Mouse (Mus musculus): Measurements from ENCODE around the gene Mtcl1. TPM values are rescaled to one million over a fixed set of nuclear protein-coding genes. Genes with fewer than 3 reads are reported as not detected.

Mtcl1 gene
- total and polyA plus RNA-seq, 2 experiments from 2014 or later = 0.57 to 5.6 TPM

GRCm38 (mm10) chr17:66419421-66419820, 30.1 kb downstream of the Mtcl1 start:
- no peaks in the 10 kb centered on the region for H3K36me3 ChIP-seq (replicated peaks; ENCODE audit: control insufficient read depth, insufficient read depth, low read length)
- H3K27ac ChIP-seq (ENCODE audit: low read depth) = no peak overlapping the region
- H3K4me3 ChIP-seq (ENCODE audit: low read depth, low read length) = no peak overlapping the region
- 63% methylated on average over 8 of the region's 8 CpGs for WGBS
- H3K27me3 ChIP-seq (ENCODE audit: control insufficient read depth, insufficient read depth, low read length) = no peaks in the 10 kb centered on the region
- no peaks in the 10 kb centered on the region for H3K9me3 ChIP-seq (replicated peaks; ENCODE audit: control insufficient read depth, low read length)
- H3K9ac ChIP-seq (replicated peaks; ENCODE audit: low read depth, low read length) = no peak overlapping the region
- no peak overlapping the region for H3K4me2 ChIP-seq (ENCODE audit: low read depth, low read length)
- ATAC-seq (ENCODE audit: insufficient read depth, low read depth) (no peak), DNase-seq (ENCODE audit: low spot score) (no peak)
- no peaks in the 10 kb centered on the region for H3K4me1 ChIP-seq (ENCODE audit: control insufficient read depth, insufficient read depth)
- TF ChIP-seq CTCF (IDR thresholded peaks at IDR 0.05; ENCODE audit: low read depth) (no peak), EP300 (IDR thresholded peaks at IDR 0.05; ENCODE audit: low read depth) (no peak)

- no peaks in the 10 kb centered on the region for H3K9me3 ChIP-seq (replicated peaks; ENCODE audit: control insufficient read depth, low read length)
- no peaks in the 10 kb centered on the region for H3K4me1 ChIP-seq (ENCODE audit: control insufficient read depth, insufficient read depth)
- H3K4me2 ChIP-seq (ENCODE audit: low read depth, low read length) = no peak overlapping the region
- TF ChIP-seq CTCF (IDR thresholded peaks at IDR 0.05; ENCODE audit: low read depth) (no peak), EP300 (IDR thresholded peaks at IDR 0.05; ENCODE audit: low read depth) (no peak)
- WGBS = 60% methylated on average over 4 of the region's 4 CpGs
- no peak overlapping the region for H3K9ac ChIP-seq (replicated peaks; ENCODE audit: low read depth, low read length)
- H3K4me3 ChIP-seq (ENCODE audit: low read depth, low read length) = no peak overlapping the region
- no peaks in the 10 kb centered on the region for H3K27me3 ChIP-seq (ENCODE audit: control insufficient read depth, insufficient read depth, low read length)
- ATAC-seq (ENCODE audit: insufficient read depth, low read depth) (no peak), DNase-seq (ENCODE audit: low spot score) (no peak)
- no peak overlapping the region for H3K27ac ChIP-seq (ENCODE audit: low read depth)
- H3K36me3 ChIP-seq (replicated peaks; ENCODE audit: control insufficient read depth, insufficient read depth, low read length) = no peaks in the 10 kb centered on the region
Observed at GRCm38 (mm10) chr17:66417748-66418147, 31.8 kb downstream of the Mtcl1 start.

- 75% methylated on average over 5 of the region's 5 CpGs for WGBS
- H3K4me2 ChIP-seq (ENCODE audit: low read depth, low read length) = 0 out of 2 replicates have a peak overlapping the region, but pooled peaks have one; percentile 7
Observed at GRCm38 (mm10) chr17:66417329-66417728, 32.2 kb downstream of the Mtcl1 start.

GRCm38 (mm10) chr17:66416841-66417313, 32.7 kb downstream of the Mtcl1 start:
- Histone ChIP-seq H3K4me1 (ENCODE audit: control insufficient read depth, insufficient read depth) (no peaks in the 10 kb centered on the region), H3K36me3 (replicated peaks; ENCODE audit: control insufficient read depth, insufficient read depth, low read length) (no peaks in the 10 kb centered on the region), H3K4me3 (ENCODE audit: low read depth, low read length) (no peak overlapping the region), H3K27ac (ENCODE audit: low read depth) (no peak overlapping the region), H3K9me3 (replicated peaks; ENCODE audit: control insufficient read depth, low read length) (no peaks in the 10 kb centered on the region), H3K9ac (replicated peaks; ENCODE audit: low read depth, low read length) (no peak overlapping the region), H3K27me3 (ENCODE audit: control insufficient read depth, insufficient read depth, low read length) (no peaks in the 10 kb centered on the region), H3K4me2 (ENCODE audit: low read depth, low read length) (peak overlapping the region; percentile 7; the same call in 1 of the 2 replicates)
- WGBS = 75% methylated on average over 14 of the region's 14 CpGs
- DNase-seq (ENCODE audit: low spot score) (no peak), ATAC-seq (ENCODE audit: insufficient read depth, low read depth) (no peak)
- TF ChIP-seq CTCF (IDR thresholded peaks at IDR 0.05; ENCODE audit: low read depth) = no peak
- no peak for TF ChIP-seq EP300 (IDR thresholded peaks at IDR 0.05; ENCODE audit: low read depth)

More at GRCm38 (mm10) chr17:66417329-66417728, 32.2 kb downstream of the Mtcl1 start:
- ATAC-seq (ENCODE audit: insufficient read depth, low read depth) = no peak
- no peaks in the 10 kb centered on the region for H3K4me1 ChIP-seq (ENCODE audit: control insufficient read depth, insufficient read depth)
- H3K27ac ChIP-seq (ENCODE audit: low read depth) = no peak overlapping the region
- no peaks in the 10 kb centered on the region for H3K27me3 ChIP-seq (ENCODE audit: control insufficient read depth, insufficient read depth, low read length)
- TF ChIP-seq CTCF (IDR thresholded peaks at IDR 0.05; ENCODE audit: low read depth) (no peak), EP300 (IDR thresholded peaks at IDR 0.05; ENCODE audit: low read depth) (no peak)
- H3K9me3 ChIP-seq (replicated peaks; ENCODE audit: control insufficient read depth, low read length) = no peaks in the 10 kb centered on the region
- no peak for DNase-seq (ENCODE audit: low spot score)
- no peak overlapping the region for H3K4me3 ChIP-seq (ENCODE audit: low read depth, low read length)
- H3K9ac ChIP-seq (replicated peaks; ENCODE audit: low read depth, low read length) = no peak overlapping the region
- no peaks in the 10 kb centered on the region for H3K36me3 ChIP-seq (replicated peaks; ENCODE audit: control insufficient read depth, insufficient read depth, low read length)

- TF ChIP-seq CTCF (IDR thresholded peaks at IDR 0.05; ENCODE audit: low read depth) = no peak
- no peak for TF ChIP-seq EP300 (IDR thresholded peaks at IDR 0.05; ENCODE audit: low read depth)
- H3K4me3 ChIP-seq (ENCODE audit: low read depth, low read length) = no peak overlapping the region
- H3K9ac ChIP-seq (replicated peaks; ENCODE audit: low read depth, low read length) = no peak overlapping the region
- H3K27ac ChIP-seq (ENCODE audit: low read depth) = no peak overlapping the region
- no peaks in the 10 kb centered on the region for H3K27me3 ChIP-seq (ENCODE audit: control insufficient read depth, insufficient read depth, low read length)
- H3K4me1 ChIP-seq (ENCODE audit: control insufficient read depth, insufficient read depth) = no peaks in the 10 kb centered on the region
- no peaks in the 10 kb centered on the region for H3K9me3 ChIP-seq (replicated peaks; ENCODE audit: control insufficient read depth, low read length)
- no peak for ATAC-seq (ENCODE audit: insufficient read depth, low read depth)
- no peak for DNase-seq (ENCODE audit: low spot score)
- WGBS = 73% methylated on average over 7 of the region's 7 CpGs
- H3K36me3 ChIP-seq (replicated peaks; ENCODE audit: control insufficient read depth, insufficient read depth, low read length) = no peaks in the 10 kb centered on the region
- no peak overlapping the region for H3K4me2 ChIP-seq (ENCODE audit: low read depth, low read length)
Observed at GRCm38 (mm10) chr17:66416436-66416835, 33.1 kb downstream of the Mtcl1 start.

DNA sequence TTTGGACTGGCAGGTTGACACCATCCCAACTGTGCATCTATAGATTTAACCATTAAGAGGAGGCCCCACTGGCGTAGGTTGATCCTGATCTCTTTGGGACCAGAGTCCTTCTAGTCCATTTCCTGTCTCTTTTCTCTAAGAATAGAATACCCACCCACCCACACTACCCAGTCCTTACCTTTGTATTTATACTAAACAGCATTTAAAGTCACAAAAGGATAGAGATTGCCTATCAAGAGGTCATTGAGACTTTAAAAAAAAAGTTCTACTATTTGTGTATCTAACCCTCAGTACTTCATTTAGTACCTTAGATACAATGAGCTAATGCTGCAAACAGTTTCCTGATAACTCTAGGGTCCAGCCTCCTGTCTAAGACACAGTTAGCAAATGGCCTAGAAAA, 35.2 kb downstream of the Mtcl1 start:
- Histone ChIP-seq H3K9ac (replicated peaks; ENCODE audit: low read depth, low read length) (no peak overlapping the region), H3K4me3 (ENCODE audit: low read depth, low read length) (no peak overlapping the region), H3K9me3 (replicated peaks; ENCODE audit: control insufficient read depth, low read length) (no peaks in the 10 kb centered on the region), H3K27me3 (ENCODE audit: control insufficient read depth, insufficient read depth, low read length) (no peaks in the 10 kb centered on the region), H3K36me3 (replicated peaks; ENCODE audit: control insufficient read depth, insufficient read depth, low read length) (no peaks in the 10 kb centered on the region), H3K27ac (ENCODE audit: low read depth) (no peak overlapping the region), H3K4me2 (ENCODE audit: low read depth, low read length) (no peak overlapping the region), H3K4me1 (ENCODE audit: control insufficient read depth, insufficient read depth) (no peaks in the 10 kb centered on the region)
- TF ChIP-seq CTCF (IDR thresholded peaks at IDR 0.05; ENCODE audit: low read depth) (no peak), EP300 (IDR thresholded peaks at IDR 0.05; ENCODE audit: low read depth) (no peak)
- ATAC-seq (ENCODE audit: insufficient read depth, low read depth) = no peak
- DNase-seq (ENCODE audit: low spot score) = no peak
- 90% methylated on average over 1 of the region's 1 CpGs for WGBS

Data from heart, postnatal 0 days (tissue).